Mouse (Mus musculus): ENCODE measurements around the gene Psmb3.

- TF ChIP-seq FLI1 (IDR thresholded peaks at IDR 0.05; ENCODE audit: low read length) = no peak
- no peak for TF ChIP-seq GATA1 (IDR thresholded peaks at IDR 0.05; ENCODE audit: borderline replicate concordance, low read length)
These were observed 8.1 kb upstream of the Psmb3 start for GRCm38 (mm10) chr11:97694921-97695711.

Measured in megakaryocyte, embryonic 14.5 days (primary cell).